Mouse (Mus musculus) adrenal gland, adult 8-10 months (tissue): ENCODE measurements around the gene Gm49380. TPM values are rescaled to one million over a fixed set of nuclear protein-coding genes. Genes with fewer than 3 reads are reported as not detected.

Source experiments
- DNase-seq: peaks from one replicate; pipeline ENCODE4 v3.0.0; 2022
- total RNA-seq, 4 experiments: library from RNA; stranded (reverse); gene quantifications; 2 replicates each; pipeline ENCODE4 v1.2.4; 2022

Gm49380 gene
- total RNA-seq, 4 experiments from 2014 or later, result 0.20 to 1.1 (median 0.93) TPM

- no peak for DNase-seq
These were observed 24.3 kb downstream of the Gm49380 start for GRCm38 (mm10) chr9:44088877-44089608.

DNA sequence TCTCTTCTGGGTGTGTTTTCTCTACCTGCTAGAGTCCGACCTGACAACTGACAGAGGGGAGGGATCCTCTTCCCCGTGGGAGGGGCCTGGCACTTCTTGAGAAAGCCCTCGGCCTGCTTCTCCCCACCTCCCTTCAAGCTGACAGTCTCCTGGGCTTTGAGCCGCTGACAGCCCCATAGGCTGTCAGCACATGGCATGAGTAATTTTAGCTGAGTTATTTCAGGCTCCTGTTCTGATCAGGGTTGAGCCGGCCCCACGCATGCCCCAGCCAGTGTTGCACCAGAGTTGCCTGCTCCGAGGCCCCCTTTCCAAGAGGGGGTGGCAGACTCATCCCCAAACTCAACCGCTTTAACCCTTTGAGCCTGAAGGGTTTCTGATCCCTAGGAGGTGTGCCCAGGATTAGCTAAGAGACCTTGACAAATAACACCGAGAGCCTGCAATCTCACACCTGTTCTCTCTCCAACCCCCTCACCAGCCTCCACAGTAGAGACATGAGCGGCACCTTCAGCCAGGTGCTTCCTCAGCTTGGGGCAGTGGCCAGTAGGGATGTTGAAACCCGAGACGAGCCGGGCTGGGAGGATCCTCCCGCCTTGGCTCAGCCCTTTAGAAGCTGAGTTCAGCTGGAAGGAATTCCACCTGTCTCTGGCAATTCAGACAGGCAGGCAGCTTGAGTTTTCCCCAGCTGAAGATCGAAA, 25.4 kb downstream of the Gm49380 start:
- DNase-seq, result no peak

DNA sequence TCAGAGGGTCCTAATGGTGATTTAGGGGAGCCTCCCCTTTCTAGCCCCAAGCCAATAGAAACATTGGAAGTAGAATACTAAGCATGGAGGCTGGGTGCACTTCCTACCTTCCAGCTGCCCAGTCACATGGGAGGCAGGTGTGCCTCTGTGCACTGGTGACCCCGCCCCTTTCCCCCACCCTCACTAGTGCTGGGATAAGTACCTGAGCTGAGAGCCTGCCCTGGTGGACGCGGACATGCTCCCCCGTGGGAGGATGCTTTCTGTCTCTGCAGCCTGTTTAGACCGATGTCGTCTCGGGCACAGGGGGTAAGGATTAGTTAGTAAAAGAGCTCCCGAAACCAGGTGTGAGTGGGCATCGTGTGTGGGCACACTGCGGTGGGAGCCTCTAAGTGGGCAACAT, 26.3 kb downstream of the Gm49380 start:
- DNase-seq, result no peak

DNA sequence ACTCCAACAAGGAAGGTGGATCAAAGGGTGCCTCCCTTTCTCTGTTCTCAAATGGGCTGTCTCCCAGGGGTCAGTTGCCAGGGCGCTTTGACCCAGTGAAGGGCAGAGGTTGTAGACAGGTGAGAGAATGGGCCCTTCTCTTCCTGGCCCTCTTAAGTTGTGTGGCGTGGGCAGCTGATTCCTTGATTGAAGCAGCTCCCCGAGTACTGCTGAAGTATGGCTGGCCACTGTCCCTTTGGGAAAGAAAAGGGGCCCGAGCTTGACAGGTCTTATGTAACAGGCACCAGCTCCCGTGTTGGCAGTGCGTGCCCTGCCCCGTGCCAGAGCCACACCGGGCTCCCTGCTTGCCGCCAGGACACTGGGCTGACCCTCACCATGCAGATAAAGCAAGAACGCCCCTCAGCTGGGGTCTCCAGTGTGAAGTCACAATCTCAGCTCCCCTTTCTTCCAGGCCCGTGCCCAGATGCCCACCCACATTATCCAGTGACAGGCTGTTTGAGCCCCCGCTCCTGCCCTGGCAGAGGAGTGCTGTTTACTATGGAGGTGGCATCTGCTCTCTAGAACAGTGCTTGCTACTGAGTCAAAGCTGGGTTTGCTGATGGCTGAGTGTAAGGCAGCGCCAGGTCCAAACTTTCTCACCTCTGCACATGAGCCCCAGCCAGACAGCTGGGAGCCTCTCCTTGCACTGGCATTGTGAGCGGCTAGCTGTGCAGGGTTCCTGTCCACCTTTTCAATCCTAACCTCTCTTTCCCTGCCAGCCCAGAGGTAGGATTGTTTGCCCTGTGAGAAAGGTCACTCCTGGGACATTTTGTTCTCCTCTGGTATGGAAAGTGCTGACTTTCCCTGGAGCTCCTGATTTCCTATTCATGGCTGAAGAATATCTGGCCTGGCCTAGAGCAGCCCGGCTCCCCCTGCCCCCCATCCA, 27.3 kb downstream of the Gm49380 start:
- peak; percentile 67 for DNase-seq

DNA sequence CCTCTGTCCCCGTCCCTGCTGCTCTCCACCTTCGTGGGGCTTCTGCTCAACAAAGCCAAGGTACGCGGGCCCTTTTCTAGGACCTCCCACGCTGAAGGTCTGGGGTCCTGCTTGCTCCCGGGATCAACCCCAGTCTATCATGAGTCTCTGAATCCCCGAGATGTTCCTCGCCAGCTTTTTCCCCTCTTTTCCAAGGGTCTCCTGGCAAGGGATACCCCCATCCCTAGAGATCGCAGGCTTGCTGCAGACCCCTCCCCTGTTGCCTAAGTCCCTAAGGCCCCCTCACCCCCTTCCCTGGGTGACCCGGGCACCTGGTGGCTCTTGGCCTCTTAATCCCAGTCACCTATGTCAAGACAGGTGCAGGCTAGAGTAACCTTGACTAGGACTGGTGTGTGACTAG, 28.0 kb downstream of the Gm49380 start:
- DNase-seq, result no peak

GRCm38 (mm10) chr9:44084659-44085229, 28.6 kb downstream of the Gm49380 start:
- DNase-seq, result peak; percentile 93

DNA sequence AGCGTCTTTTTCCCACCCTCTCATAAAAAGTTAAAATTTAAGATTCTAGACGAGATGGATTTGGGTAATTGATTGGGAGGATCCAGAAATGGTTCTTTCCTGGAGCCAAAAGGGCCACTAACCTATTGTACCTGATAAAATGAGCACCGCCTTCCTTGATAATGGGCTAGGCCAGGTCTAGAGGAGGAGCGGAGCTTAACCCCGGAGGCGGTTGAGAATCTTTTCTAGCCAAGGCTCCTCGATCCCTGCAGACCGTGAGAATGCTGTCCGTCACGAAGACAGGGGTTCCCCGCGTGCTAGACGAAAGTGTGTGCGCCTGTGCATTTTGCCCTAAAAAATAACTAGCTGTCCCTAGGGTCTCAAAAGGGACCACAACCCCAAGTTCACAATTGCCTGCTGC, 29.1 kb downstream of the Gm49380 start:
- no peak for DNase-seq

DNA sequence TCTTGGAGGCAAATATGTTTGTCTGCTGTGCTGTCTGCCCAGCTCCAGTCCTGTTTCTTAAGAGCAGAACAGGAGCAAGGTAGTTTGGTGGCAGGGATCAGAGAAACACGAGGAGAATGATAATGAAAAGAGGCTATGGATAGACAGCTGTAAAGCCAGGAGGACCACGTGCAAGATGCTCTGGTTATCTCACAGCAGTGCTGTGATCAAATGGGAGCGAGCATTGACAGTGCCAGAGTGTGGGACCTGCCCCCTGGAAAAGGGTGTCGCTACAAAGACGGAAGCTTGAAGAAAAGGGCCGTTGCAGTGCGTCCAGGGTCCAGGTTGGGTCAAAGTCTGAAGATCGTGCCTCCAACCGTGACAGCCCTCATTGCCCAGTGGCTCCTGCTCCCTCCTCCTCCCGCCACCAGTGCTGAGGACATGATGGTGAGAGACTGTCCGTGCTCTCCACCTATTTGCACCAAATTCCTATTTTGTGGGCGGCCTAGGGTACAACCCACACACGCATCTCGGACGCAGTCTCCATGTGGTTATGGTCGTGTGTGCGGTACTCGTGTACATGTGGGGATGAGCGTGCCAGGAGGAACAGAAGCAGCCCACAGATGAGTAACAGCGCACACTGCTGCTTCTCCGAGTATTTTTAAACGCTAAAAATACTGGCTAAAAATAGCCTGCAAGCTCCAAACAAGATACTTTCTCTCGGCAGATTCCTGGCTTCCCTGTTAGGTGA, 29.7 kb downstream of the Gm49380 start:
- DNase-seq, result no peak

DNA sequence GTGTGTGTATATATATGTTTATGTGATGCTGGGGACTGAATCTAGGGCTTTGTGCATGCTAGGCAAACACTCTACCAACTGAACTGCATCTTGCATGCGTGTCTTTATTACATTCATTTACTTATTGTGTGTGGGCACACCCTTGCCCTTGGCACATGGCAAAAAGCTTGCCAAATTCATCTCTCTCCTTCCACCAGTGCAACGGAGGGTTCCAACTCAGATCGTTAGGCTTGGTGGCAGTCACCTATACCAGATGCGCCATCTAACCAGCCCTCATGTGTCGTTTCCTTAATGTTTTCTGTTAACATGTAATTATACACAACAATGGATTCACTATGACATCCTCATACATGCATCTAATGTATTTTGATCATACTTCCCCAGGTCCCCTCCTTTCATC, 31.0 kb downstream of the Gm49380 start:
- DNase-seq, result no peak

DNA sequence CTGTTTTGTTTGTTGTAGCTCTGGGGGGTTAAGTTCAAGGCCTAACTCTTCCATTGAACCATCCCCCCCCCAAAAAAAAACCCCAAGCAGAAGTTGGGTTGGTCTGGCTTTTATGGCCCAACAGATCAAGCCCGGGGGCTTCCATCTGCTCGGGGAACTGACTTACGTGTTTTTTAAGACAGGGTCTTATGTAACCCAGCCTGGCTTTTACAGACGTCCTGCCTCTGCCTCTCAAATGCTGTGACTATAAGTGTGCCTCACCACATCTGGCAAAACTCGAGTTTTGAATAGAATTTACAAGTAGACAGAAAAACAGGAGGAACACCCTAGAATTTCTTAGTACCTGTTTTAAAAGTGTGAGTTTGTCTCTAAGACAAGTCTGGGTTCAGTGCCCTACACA, 31.7 kb downstream of the Gm49380 start:
- no peak for DNase-seq

GRCm38 (mm10) chr9:44080953-44081352, 32.3 kb downstream of the Gm49380 start:
- DNase-seq, result no peak

- DNase-seq, result peak; percentile 10
These were observed 33.1 kb downstream of the Gm49380 start for GRCm38 (mm10) chr9:44079997-44080780.

- peak; percentile 85 for DNase-seq
These were observed 34.1 kb downstream of the Gm49380 start for GRCm38 (mm10) chr9:44078955-44079756.

DNA sequence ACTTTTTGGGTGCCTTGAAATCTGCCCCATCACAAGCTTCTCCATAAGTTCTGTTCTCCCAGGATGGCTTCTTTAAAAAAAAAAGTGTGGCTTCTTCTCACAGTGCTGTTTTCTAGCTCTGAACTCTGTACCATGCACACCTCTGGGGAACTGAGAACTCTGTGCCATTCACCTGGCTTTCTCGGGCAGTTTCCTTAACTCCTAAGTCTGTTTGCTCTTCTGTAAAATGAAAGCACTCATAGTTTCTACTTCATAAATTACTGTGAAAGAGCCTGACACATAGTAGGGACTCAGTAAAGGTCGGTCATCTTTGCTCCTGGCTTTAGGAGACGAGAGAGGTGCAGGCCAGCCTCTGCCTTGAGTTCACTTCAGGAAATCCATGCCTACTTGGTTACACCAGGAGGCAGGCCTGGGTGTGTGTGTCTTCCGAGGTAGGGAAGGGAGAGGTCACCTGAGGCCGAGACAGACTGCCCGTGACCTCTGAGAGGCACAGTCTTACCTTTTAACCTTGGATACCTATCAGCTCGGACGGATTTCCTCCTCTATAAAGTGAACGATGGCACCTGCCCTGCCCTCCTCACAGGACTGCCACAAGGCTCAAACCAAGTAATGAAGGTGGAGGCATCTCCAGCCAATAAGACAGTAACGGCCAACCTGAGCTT, 35.0 kb downstream of the Gm49380 start:
- peak; percentile 11 for DNase-seq

- DNase-seq, result no peak
These were observed 35.9 kb downstream of the Gm49380 start for GRCm38 (mm10) chr9:44077266-44077910.

DNA sequence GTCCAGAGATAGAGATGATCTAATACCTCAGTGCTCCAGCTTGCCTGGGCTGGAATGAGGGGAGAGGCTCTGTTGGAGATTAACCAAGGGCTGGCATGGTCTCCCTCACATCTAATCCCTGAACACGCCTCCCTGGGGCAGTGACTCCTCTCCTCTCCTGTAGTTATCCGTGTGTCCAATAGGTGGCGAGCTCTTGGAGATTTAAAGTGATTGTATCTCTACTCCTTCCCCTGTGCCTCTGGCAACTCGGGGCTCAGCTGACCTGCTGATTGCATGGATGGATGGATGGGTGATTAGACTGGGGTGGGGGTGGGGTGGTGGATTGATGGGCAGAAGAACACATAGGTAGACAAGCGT, 36.6 kb downstream of the Gm49380 start:
- no peak for DNase-seq

DNA sequence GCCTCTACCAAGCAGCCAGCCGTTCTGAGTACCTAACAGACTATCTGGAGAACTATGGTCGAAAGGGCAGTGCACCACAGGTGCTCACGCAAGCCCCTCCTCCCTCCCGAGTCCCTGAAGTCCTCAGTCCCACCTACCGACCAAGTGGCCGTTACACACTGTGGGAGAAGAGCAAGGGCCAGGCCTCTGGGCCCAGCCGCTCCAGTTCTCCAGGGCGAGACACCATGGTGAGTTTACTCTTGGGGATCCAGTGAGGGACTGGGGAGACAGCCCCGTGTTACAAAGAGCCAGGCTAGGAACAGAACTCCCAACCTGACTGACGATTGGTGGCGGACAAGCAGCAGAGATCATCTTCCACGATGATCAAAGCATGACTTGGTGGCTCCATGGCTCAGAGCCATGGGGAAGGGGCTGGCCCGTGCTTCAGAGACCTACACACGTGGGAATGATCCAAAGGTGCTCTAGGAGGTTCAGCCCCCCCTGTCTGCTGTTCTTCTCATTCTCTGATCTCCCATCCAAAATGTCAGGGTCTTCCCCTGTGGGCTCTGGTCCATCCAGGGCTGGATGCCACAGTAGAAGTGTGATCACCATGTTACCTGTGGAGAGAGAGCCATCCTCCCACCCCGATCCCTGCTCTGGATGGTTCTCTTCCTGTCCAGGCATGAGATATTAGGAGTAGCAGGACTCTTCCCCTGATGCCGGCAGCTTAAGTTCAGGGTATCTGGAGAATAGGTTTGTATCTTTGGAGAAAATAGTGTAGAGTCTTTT, 37.1 kb downstream of the Gm49380 start:
- DNase-seq, result no peak

DNA sequence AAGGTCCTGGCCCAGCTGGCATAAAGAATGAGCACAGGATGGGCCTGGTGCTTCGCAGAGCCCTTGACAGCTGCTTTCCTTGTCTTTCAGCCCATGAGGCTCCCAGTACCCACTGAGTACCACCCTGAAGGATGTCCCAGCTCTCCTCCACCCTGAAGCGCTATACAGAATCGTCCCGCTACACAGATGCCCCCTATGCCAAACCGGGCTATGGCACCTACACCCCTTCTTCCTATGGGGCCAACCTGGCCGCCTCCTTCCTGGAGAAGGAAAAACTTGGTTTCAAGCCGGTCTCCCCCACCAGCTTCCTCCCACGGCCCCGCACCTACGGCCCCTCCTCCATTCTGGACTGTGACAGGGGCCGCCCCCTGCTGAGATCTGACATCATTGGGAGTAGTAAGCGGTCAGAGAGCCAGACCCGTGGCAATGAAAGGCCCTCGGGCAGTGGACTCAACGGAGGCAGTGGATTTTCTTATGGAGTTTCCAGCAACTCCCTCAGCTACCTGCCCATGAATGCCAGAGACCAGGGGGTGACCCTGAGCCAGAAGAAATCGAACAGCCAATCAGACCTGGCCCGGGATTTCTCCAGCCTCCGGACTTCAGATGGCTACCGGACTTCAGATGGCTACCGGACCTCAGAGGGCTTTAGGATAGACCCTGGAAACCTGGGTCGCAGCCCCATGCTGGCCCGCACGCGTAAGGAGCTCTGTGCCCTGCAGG, 37.9 kb downstream of the Gm49380 start:
- no peak for DNase-seq
